Mouse (Mus musculus) macrophage (primary cell): ENCODE data around the gene Zbed3. TPM values are rescaled to one million over a fixed set of nuclear protein-coding genes. Genes with fewer than 3 reads are reported as not detected.

Experiments used
- H3K27ac ChIP-seq: fragments of 350-480 bp; formaldehyde crosslinking; 2 replicates; pipeline ENCODE4 v1.9.0; 2021
- H3K36me3 ChIP-seq: fragments of 350-480 bp; formaldehyde crosslinking; 2 replicates; pipeline ENCODE4 v1.9.0; 2021; ENCODE audit errors: inconsistent target
- H3K4me3 ChIP-seq: fragments of 350-480 bp; formaldehyde crosslinking; 2 replicates; pipeline ENCODE4 v1.9.0; 2021; ENCODE audit errors: inconsistent target
- H3K79me2 ChIP-seq: fragments of 350-480 bp; formaldehyde crosslinking; 2 replicates; pipeline ENCODE4 v1.9.0; 2021; ENCODE audit errors: inconsistent target
- WGBS: methylation state at CpG from one replicate; pipeline ENCODE4 v1.1.7; 2026; ENCODE audit warnings: inconsistent platforms; ENCODE audit not compliant: missing documents; 5-methylcytosine and 5-hydroxymethylcytosine counted together
- polyA plus RNA-seq: library from polyadenylated mRNA; stranded (reverse); fragments of 250-400 nt; gene quantifications from 3 replicates; pipeline ENCODE4 v1.2.4, GENCODE M21; 2018; ENCODE audit warnings: inconsistent platforms
- total RNA-seq, 78 experiments: library from RNA; depleted of rRNA; stranded (reverse); fragments of 250-400 nt; gene quantifications; 1 replicate in 9 of 78; 2 replicates in 24 of 78; 3 replicates in 43 of 78; 4 replicates in 2 of 78; pipeline ENCODE4 v1.2.4; 2018; ENCODE audit warnings: inconsistent platforms in 56 of 78

Zbed3 gene
- total RNA-seq (2018; cell fraction: chromatin; rRNA removed), result 10 to 100 TPM in 9 of 26 experiments, 1 to 10 TPM in 15, under 1 TPM in 2; 0.46 to 21.1 (median 5.0) TPM
- total RNA-seq (2018; cell fraction: cytosol; rRNA removed), result 10 to 100 TPM in 24 of 26 experiments, 1 to 10 TPM in 2; 4.9 to 24.6 (median 17.5) TPM
- total RNA-seq (2018; cell fraction: nucleus; rRNA removed), result 10 to 100 TPM in 11 of 26 experiments, 1 to 10 TPM in 15; 2.0 to 21.9 (median 7.8) TPM
- polyA plus RNA-seq, result 8.7 to 20.5 TPM (median 17.2 TPM) in 3 replicates

DNA sequence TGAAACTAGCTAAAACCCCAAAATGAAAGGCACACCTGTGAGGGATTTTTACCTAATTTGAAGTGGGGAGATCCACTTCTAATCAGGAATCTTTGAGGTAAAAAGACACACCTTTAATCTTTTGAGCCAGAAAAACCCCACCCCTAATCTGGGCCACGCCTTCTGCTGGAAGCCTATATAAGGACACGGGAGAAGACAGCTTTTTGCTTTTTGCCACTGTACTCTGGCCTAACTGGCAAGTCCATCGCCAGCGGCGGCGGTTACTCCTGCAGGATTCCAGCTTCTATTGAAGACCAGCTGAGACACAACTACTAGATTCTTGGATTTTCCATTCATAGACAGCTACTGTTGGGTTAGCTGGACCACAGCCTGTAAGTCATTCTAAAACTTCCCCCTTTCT lies at the start of gene Zbed3:
Gene Zbed3, plus strand, starts transcription at position 213 of the 400 bp plus-strand sequence.
- H3K4me3 ChIP-seq, result peak within 1 kb of the TSS; percentile 82
- H3K27ac ChIP-seq, result peak within 1 kb of the TSS; percentile 58
- WGBS, result 91% methylated on average over 6 of the region's 6 CpGs
- peaks cover 36% of the 10 kb centered on the region for H3K79me2 ChIP-seq
- no peaks in the 10 kb centered on the region for H3K36me3 ChIP-seq

- WGBS, result 95% methylated on average over 4 of the region's 4 CpGs
- no peak overlapping the region for H3K27ac ChIP-seq
- H3K79me2 ChIP-seq, result no peaks in the 10 kb centered on the region
- no peaks in the 10 kb centered on the region for H3K36me3 ChIP-seq
- no peak overlapping the region for H3K4me3 ChIP-seq
Measured at GRCm38 (mm10) chr13:95278426-95279025, 44.9 kb upstream of the Zbed3 start.

DNA sequence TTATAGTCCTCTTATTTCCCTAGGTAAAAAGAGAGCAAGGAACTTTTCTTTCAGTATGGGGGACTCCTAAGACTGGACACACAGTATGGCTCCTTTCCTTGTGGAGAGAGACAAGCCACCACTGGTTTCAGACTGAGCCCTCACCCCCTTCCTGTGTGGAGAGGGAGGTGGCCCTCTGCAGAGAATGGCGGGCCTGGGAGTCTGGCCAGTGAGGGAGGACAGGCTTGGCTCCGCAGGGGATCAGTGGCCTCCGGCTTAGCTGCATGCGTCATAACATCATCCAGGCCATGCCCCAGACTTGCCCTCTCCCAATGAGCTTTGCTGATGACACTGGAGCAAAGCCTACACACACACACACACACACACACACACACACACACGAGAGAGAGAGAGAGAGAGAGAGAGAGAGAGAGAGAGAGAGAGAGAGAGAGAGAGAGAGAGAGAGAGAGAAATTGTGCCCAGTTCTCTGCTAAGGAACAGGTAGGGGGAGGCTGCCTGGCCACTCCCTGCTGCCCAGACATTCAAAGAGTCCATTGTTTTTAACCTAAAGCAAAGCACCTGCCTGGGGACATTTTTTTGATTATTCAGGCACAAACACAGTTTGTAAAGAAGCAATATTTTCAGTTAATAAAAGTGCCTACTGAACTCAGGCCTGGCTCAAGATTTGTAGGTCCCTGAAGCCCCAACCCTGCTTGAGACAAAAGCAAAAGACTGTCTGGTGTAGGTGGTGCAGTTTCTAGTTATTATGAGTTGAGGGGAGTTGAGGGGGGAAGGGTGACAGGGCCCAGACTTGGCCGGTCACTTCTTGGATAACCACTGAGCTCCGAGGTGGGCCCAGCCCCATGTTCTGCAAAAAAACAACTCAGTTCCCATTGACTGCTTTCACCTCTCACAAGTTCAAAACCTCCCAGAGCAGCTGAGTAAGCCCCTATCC lies 41.4 kb upstream of the Zbed3 start:
- no peaks in the 10 kb centered on the region for H3K79me2 ChIP-seq
- 80% methylated on average over 5 of the region's 7 CpGs for WGBS
- H3K36me3 ChIP-seq, result no peaks in the 10 kb centered on the region
- H3K4me3 ChIP-seq, result no peak overlapping the region
- no peak overlapping the region for H3K27ac ChIP-seq

DNA sequence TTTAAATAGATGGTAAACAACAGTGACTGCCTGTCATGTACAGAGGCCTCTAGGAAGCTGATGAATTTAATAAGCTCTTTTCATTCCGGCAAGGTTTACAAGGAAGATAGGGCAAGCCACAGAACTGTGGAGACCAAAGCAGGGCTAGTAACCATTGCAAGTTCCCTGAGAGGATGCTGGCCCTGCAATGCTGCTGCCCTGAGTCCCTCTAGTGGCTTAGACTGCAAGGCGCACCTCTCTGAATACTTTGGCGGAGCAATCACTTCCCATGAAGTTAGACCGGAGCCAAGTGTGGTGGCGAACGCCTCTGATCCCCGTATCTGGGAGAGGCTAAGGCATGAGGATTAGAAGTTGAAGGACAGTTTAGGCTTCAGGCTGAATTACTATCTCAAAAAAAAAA lies 36.4 kb upstream of the Zbed3 start:
- WGBS, result 9% methylated on average over 7 of the region's 7 CpGs
- H3K4me3 ChIP-seq, result no peak overlapping the region
- H3K36me3 ChIP-seq, result no peaks in the 10 kb centered on the region

GRCm38 (mm10) chr13:95288027-95288426 lies 35.4 kb upstream of the Zbed3 start:
- Histone ChIP-seq H3K36me3 (no peaks in the 10 kb centered on the region), H3K4me3 (no peak overlapping the region), H3K79me2 (no peaks in the 10 kb centered on the region), H3K27ac (no peak overlapping the region)
- 88% methylated on average over 7 of the region's 7 CpGs for whole genome bisulfite sequencing

More for the DNA sequence above, 36.4 kb upstream of the Zbed3 start:
- H3K27ac ChIP-seq, result no peak overlapping the region
- H3K79me2 ChIP-seq, result no peaks in the 10 kb centered on the region

- H3K79me2 ChIP-seq, result no peaks in the 10 kb centered on the region
- H3K4me3 ChIP-seq, result no peak overlapping the region
- no peaks in the 10 kb centered on the region for H3K36me3 ChIP-seq
- 89% methylated on average over 4 of the region's 4 CpGs for WGBS
- H3K27ac ChIP-seq, result no peak overlapping the region
Measured at GRCm38 (mm10) chr13:95291983-95292382, 31.4 kb upstream of the Zbed3 start.

DNA sequence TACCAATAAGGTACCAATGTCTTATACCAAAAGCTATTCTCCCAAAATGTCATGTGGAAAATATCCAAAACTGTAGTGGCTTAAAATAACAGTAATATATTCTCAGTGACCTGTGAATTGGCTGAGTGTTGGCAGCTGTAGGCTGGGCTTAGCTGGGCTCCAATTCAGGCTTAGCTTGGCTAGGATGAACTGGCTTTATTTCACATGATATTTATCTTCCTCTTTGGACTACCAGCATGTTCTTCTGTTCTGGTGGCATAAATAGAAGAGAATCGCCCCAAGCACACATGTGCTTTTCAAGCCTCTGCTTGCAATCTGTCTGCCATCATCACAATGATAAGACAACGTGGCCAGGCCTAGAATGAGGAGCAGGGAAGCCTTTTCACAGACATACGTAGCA lies 23.5 kb upstream of the Zbed3 start:
- Histone ChIP-seq H3K27ac (no peak overlapping the region), H3K79me2 (no peaks in the 10 kb centered on the region), H3K36me3 (no peaks in the 10 kb centered on the region), H3K4me3 (no peak overlapping the region)
- WGBS, result 83% methylated on average over 3 of the region's 3 CpGs

DNA sequence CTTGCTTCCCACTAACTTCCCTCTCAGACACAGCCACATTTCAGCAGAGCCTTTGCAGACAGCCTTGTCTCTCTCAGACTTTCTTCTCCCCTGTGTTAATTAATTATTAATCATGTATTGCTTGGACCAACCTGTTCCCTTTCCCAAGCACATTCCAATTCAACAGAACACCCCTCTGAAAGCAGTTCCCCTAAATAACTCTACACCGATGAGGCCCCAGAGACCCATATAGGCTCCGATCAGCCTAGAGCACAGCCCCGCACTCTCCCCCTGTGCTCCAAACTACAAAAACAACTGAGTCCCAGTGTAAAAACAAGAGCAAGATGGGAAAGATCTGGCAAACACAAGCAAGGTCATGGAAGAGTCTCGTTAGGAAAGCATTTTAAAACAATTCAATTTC lies 16.8 kb upstream of the Zbed3 start:
- WGBS, result 91% methylated on average over 4 of the region's 4 CpGs
- H3K36me3 ChIP-seq, result no peaks in the 10 kb centered on the region
- H3K27ac ChIP-seq, result no peak overlapping the region
- no peak overlapping the region for H3K4me3 ChIP-seq
- H3K79me2 ChIP-seq, result no peaks in the 10 kb centered on the region

GRCm38 (mm10) chr13:95307100-95307655 lies 16.2 kb upstream of the Zbed3 start:
- WGBS, result 89% methylated on average over 8 of the region's 8 CpGs
- H3K27ac ChIP-seq, result no peak overlapping the region
- H3K79me2 ChIP-seq, result no peaks in the 10 kb centered on the region
- H3K4me3 ChIP-seq, result no peak overlapping the region
- no peaks in the 10 kb centered on the region for H3K36me3 ChIP-seq

- H3K79me2 ChIP-seq, result no peaks in the 10 kb centered on the region
Measured at GRCm38 (mm10) chr13:95312016-95312415, 11.4 kb upstream of the Zbed3 start.

GRCm38 (mm10) chr13:95319153-95319552 lies 4.3 kb upstream of the Zbed3 start:
- Histone ChIP-seq H3K27ac (no peak overlapping the region), H3K4me3 (no peak overlapping the region), H3K79me2 (no peaks in the 10 kb centered on the region), H3K36me3 (no peaks in the 10 kb centered on the region)
- WGBS, result 88% methylated on average over 6 of the region's 6 CpGs

More at GRCm38 (mm10) chr13:95312016-95312415, 11.4 kb upstream of the Zbed3 start:
- WGBS, result 95% methylated on average over 6 of the region's 6 CpGs
- no peak overlapping the region for H3K27ac ChIP-seq
- H3K36me3 ChIP-seq, result no peaks in the 10 kb centered on the region
- H3K4me3 ChIP-seq, result no peak overlapping the region

DNA sequence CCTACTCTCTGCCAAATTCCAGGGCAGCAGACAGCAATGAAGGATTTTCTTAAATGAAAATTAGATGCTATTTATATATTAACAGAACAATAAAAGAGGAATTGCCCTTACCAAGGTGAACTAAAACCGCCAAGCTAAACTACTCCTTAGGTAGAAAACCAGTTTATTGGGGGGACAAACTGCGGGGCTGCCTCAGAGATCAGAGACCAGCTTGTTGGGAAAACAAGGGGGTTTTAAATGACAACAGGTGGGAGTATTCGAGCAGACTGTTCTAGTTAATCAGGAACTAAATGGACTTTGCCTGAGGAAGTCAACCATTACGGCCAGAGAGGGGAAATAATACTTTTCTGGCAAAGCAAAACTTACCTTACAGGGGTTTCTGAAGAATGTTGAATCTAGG lies 3.0 kb upstream of the Zbed3 start:
- no peaks in the 10 kb centered on the region for H3K36me3 ChIP-seq
- no peak overlapping the region for H3K4me3 ChIP-seq
- 76% methylated on average over 4 of the region's 4 CpGs for WGBS
- H3K79me2 ChIP-seq, result peaks cover 7% of the 10 kb centered on the region; the same call in 1 of the 2 replicates
- no peak overlapping the region for H3K27ac ChIP-seq

- H3K4me3 ChIP-seq, result peak overlapping the region; percentile 82
- peak overlapping the region; percentile 58 for H3K27ac ChIP-seq
- H3K79me2 ChIP-seq, result peaks cover 43% of the 10 kb centered on the region
- 32% methylated on average over 11 of the region's 15 CpGs for WGBS
- H3K36me3 ChIP-seq, result no peaks in the 10 kb centered on the region
Measured at GRCm38 (mm10) chr13:95323950-95324625, 676 bp downstream of the Zbed3 start.

DNA sequence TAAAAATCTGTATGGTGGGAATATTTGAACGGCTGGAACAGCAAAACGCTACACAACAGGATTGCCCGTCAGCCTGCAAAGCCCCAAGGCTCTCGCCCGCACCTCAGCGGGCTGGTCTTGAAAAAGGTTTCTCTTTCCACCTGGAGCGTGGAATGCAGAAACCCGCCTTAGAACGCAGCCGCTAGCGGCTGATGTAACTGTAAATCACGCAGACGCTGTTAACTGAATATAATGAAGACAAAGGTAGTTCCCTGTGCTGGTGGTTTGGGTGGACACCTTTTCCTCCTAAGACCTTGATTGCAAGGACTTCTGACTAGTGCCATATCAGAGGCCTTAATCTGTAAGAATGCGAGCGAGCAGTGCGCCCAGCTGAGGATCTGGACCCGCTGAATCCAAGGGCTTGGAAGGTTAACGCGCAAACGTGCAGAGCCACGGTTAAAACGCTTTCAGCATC lies 1.2 kb downstream of the Zbed3 start:
- Histone ChIP-seq H3K27ac (peak overlapping the region; percentile 58), H3K36me3 (no peaks in the 10 kb centered on the region), H3K79me2 (peaks cover 49% of the 10 kb centered on the region), H3K4me3 (peak overlapping the region; percentile 82)
- under 1% methylated on average over 22 of the region's 22 CpGs for WGBS
